Mouse (Mus musculus) embryonic stem cell, embryonic (primary cell): ENCODE results near the gene Appl1.
"Not testable (repeated sequence)": the region's sequence is repeated elsewhere in the genome, so short reads cannot be mapped to it uniquely, and the experiment has no call there.

Experiments
- CTCF ChIA-PET, 4 experiments: fragments of 300-600 bp in 2 of 4; fragments of 350-600 bp in 2 of 4; sonication (Branson Sonifier 250); formaldehyde crosslinking; loops; one replicate each; lab custom pipeline; 2022; ENCODE audit warnings: inconsistent platforms in 2 of 4; lab: Charles Lee
- POLR2A ChIA-PET, 4 experiments: fragments of 300-600 bp in 2 of 4; fragments of 350-600 bp in 2 of 4; sonication (Branson Sonifier 250); formaldehyde crosslinking; loops; one replicate each; lab custom pipeline; 2022; ENCODE audit warnings: antibody characterized with exemption in 4 of 4, inconsistent platforms in 1 of 4; lab: Charles Lee

The Appl1 gene

GRCm38 (mm10) chr14:26911201-26911600 is 59.8 kb downstream of the Appl1 start:
- ChIA-PET CTCF (interaction anchor here in 1 of 4 experiments (0.6 to 0.8 kb wide), 2 partner anchors 45 to 420 kb away, joined by 3 to 4 read pairs; no protein-coding TSS in a partner anchor), POLR2A (interaction anchor here in 3 of 4 experiments (0.6 to 1.4 kb wide), 5 partner anchors 13 to 125 kb away, joined by 3 to 5 read pairs (median 3); no protein-coding TSS in a partner anchor)

DNA sequence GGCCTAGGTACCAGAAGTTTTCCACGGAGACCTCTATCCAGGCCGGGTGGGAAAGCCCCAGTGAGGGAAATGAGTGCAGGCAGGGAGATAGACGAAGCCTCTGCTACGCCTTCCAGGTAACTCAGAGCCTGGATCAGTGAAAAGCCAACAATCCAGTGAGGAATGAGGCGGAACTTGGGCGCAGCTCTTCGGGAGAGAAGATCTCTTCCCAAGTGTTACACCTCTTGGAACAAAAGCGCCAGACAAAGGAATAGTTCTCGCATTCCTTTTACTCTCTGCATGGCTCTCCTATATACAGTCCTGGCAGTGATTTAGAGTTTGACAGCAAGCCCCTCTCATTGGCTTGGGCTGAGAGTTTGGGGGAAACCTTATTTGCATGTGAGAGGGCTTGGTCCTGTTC is 60.6 kb downstream of the Appl1 start:
- POLR2A ChIA-PET = interaction anchor here in 2 of 4 experiments (0.7 to 1.4 kb wide), 5 partner anchors 13 to 241 kb away, joined by 3 to 5 read pairs (median 3); partner anchors contain the start of genes Asb14 (in 1 of the 2) and Pde12 (in 1 of the 2)
- CTCF ChIA-PET = not testable (repeated sequence)

- ChIA-PET POLR2A (interaction anchor here in 1 of 4 experiments (1.6 kb wide), 1 partner anchor 134 kb away, joined by 3 read pairs; no protein-coding TSS in a partner anchor), CTCF (interaction anchor here in 1 of 4 experiments (0.5 kb wide), 1 partner anchor 25 kb away, joined by 7 read pairs; no protein-coding TSS in a partner anchor)
These were observed 63.6 kb downstream of the Appl1 start for GRCm38 (mm10) chr14:26907401-26907800.

- ChIA-PET POLR2A (interaction anchor here in 1 of 4 experiments (0.7 to 1.4 kb wide), 6 partner anchors 10 to 105 kb away, joined by 3 to 4 read pairs (median 4); no protein-coding TSS in a partner anchor), CTCF (no interaction called here)
These were observed 70.1 kb downstream of the Appl1 start for GRCm38 (mm10) chr14:26900893-26901292.

DNA sequence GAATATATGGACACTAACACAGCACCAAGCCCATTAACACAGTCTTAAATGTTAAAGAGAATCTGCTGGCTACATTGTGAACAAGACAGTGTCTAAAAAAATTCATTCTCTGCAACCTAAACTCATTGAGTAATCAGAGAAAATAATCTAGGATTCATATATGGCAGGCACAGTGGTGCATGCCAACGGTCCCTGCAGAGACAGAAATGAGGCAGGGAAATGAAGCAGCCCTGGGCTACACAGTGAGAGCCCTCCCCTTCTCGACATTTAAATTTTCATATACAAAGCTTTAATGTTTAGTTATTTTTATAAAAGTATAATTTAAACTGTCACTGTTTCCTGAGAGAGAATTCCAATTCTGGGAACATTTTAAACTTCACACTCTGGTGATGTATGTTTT is 71.5 kb downstream of the Appl1 start:
- ChIA-PET CTCF (no interaction called here), POLR2A (interaction anchor here in 1 of 4 experiments (0.7 to 1.5 kb wide), 3 partner anchors 61 to 145 kb away, joined by 3 read pairs; no protein-coding TSS in a partner anchor)

- ChIA-PET CTCF (no interaction called here), POLR2A (interaction anchor here in 2 of 4 experiments (1.3 kb wide), 3 partner anchors 9 to 27 kb away, joined by 3 read pairs; no protein-coding TSS in a partner anchor)
These were observed 76.6 kb downstream of the Appl1 start, which contains the start of gene Asb14 for GRCm38 (mm10) chr14:26894392-26894791. Asb14 (plus strand) TSS chr14:26894557.

- POLR2A ChIA-PET = interaction anchor here in 1 of 4 experiments (0.7 kb wide), 1 partner anchor 10 kb away, joined by 4 read pairs; no protein-coding TSS in a partner anchor
- CTCF ChIA-PET = no interaction called here
These were observed 80.3 kb downstream of the Appl1 start for GRCm38 (mm10) chr14:26890777-26891176.

DNA sequence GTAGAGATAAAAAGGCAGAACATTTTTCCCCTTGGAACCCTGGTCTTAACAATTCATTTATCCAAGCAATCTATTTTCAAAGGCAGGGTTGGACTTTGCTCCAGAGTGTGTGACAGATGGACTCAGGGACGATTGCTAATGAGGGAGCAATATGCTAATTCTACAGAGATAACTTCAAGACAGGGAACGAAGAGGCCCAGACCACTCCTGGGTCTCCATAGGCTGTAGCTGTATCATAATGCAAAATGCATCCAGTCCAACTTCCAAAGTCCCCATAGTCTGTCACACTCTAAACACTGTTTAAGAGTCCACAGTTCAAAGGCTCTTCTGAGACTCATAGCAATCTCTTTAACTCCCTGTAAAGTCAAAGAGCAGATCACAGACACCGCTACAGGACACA is 83.8 kb downstream of the Appl1 start:
- CTCF ChIA-PET = interaction anchor here in 1 of 4 experiments (0.6 kb wide), 1 partner anchor 236 kb away, joined by 3 read pairs; no protein-coding TSS in a partner anchor
- POLR2A ChIA-PET = interaction anchor here in 1 of 4 experiments (1.0 kb wide), 1 partner anchor 17 kb away, joined by 3 read pairs; no protein-coding TSS in a partner anchor

DNA sequence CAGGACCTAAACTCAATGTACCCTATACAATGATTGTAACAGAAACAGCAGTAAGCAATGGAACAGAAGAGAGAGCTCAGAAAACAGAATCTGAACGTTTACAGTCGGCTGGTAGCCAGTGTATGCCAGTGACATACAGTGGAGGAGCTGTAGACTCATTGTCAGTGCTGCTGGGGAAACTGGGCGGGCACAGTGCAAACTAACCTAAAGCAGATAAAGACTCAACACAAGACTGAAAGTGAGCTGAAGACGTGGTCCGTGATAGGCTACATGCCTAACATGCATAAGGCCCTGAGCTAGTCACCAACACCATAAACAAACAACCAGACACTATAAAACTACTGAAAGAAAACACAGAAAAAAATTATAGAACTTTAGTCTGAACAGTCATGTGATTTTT is 89.3 kb downstream of the Appl1 start:
- CTCF ChIA-PET = interaction anchor here in 2 of 4 experiments (0.6 to 1.0 kb wide), 2 partner anchors 14 to 106 kb away, joined by 3 read pairs; no protein-coding TSS in a partner anchor
- POLR2A ChIA-PET = interaction anchor here in 2 of 4 experiments (1.2 to 1.7 kb wide), 3 partner anchors 14 to 215 kb away, joined by 3 to 8 read pairs (median 4); no protein-coding TSS in a partner anchor

GRCm38 (mm10) chr14:26879976-26880375 is 91.1 kb downstream of the Appl1 start:
- ChIA-PET CTCF (no interaction called here), POLR2A (interaction anchor here in 3 of 4 experiments (0.8 to 1.6 kb wide), 5 partner anchors 9 to 90 kb away, joined by 3 to 8 read pairs (median 6); partner anchors contain the start of gene Appl1 (in 1 of the 3))

DNA sequence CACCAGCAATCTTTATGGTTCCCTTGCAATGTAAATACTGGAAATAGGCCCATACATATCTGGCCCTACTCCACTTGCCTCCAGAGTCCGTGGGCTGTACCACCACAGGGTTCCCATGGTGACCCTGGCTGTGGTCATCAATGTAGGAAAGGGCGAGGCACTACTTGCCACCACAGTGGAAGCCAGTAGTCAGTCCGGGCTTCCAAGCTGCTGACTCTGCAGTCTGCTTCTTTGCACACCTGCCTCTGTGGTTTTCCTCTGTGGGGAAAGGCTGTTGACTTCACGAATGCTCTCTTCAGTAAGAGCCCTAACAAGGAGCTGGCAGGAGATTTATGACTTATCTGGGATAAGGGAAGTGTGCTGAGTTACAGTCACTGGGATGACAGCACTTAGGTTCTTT is 92.3 kb downstream of the Appl1 start:
- ChIA-PET CTCF (interaction anchor here in 1 of 4 experiments (1.0 kb wide), 1 partner anchor 11 kb away, joined by 4 read pairs; no protein-coding TSS in a partner anchor), POLR2A (interaction anchor here in 2 of 4 experiments (1.1 to 1.6 kb wide), 5 partner anchors 8 to 92 kb away, joined by 3 to 8 read pairs (median 6); partner anchors contain the start of gene Appl1 (in 1 of the 2))
